Mouse (Mus musculus) forebrain, embryonic 10.5 days (tissue): ENCODE data around the gene Mrpl48. TPM values are rescaled to one million over a fixed set of nuclear protein-coding genes. Genes with fewer than 3 reads are reported as not detected.

ENCODE experiments used
- DNase-seq: peaks from one replicate; pipeline ENCODE4 v3.0.0-alpha.2; 2017; ENCODE audit warnings: low spot score; ENCODE audit errors: extremely low spot score
- H3K27ac ChIP-seq: fragments of 300-500 bp; sonication (generic); 2 replicates; pipeline ENCODE4 v1.5.1; 2016; ENCODE audit warnings: mild to moderate bottlenecking
- H3K27me3 ChIP-seq: fragments of 300-500 bp; sonication (generic); 2 replicates; pipeline ENCODE4 v1.6.1; 2016; ENCODE audit warnings: mild to moderate bottlenecking; ENCODE audit not compliant: poor library complexity, severe bottlenecking
- H3K36me3 ChIP-seq: fragments of 300-500 bp; sonication (generic); replicated peaks from 2 replicates; pipeline ENCODE4 v1.6.1; 2016; ENCODE audit warnings: mild to moderate bottlenecking, moderate library complexity
- H3K4me1 ChIP-seq: fragments of 300-500 bp; sonication (generic); 2 replicates; pipeline ENCODE4 v1.6.1; 2016
- H3K4me3 ChIP-seq: fragments of 300-500 bp; sonication (generic); 2 replicates; pipeline ENCODE4 v1.5.1; 2016; ENCODE audit warnings: mild to moderate bottlenecking, moderate library complexity
- H3K9me3 ChIP-seq: fragments of 300-500 bp; sonication (generic); 2 replicates; pipeline ENCODE4 v1.6.1; 2016; ENCODE audit warnings: mild to moderate bottlenecking, moderate library complexity
- WGBS: fragments of 180-500 bp; shearing (Covaris S2); methylation state at CpG from one replicate; pipeline ENCODE4 v1.1.7; 2016; 5-methylcytosine and 5-hydroxymethylcytosine counted together
- polyA plus RNA-seq: library from polyadenylated mRNA; unstranded; fragments of >200 nt; fragmentation: Nextera tagmentation; extraction: Ambion mirVana; gene quantifications from 2 replicates; pipeline ENCODE4 v1.2.1, GENCODE M21; 2016

The Mrpl48 gene
- polyA plus RNA-seq, 1 experiment from 2014 or later, result 56.6 TPM

GRCm38 (mm10) chr7:100616121-100616857 lies 8.2 kb upstream of the Mrpl48 start:
- no peaks in the 10 kb centered on the region for H3K27me3 ChIP-seq
- no peak overlapping the region for H3K27ac ChIP-seq
- H3K36me3 ChIP-seq, result peaks cover 5% of the 10 kb centered on the region; the same call in 1 of the 2 replicates
- H3K4me3 ChIP-seq, result no peak overlapping the region
- H3K9me3 ChIP-seq, result no peaks in the 10 kb centered on the region
- no peaks in the 10 kb centered on the region for H3K4me1 ChIP-seq
- 91% methylated on average over 4 of the region's 4 CpGs for WGBS
- DNase-seq, result no peak

- no peaks in the 10 kb centered on the region for H3K9me3 ChIP-seq
- H3K36me3 ChIP-seq, result no peaks in the 10 kb centered on the region
- H3K27me3 ChIP-seq, result peaks cover 12% of the 10 kb centered on the region
- WGBS, result 34% methylated on average over 4 of the region's 4 CpGs
- H3K4me3 ChIP-seq, result peak overlapping the region; percentile 98
- H3K4me1 ChIP-seq, result peaks cover 24% of the 10 kb centered on the region
- DNase-seq, result no peak
- H3K27ac ChIP-seq, result peak overlapping the region; percentile 98
Measured at GRCm38 (mm10) chr7:100608910-100609309, 809 bp upstream of the Mrpl48 start.

- H3K9me3 ChIP-seq, result no peaks in the 10 kb centered on the region
- peak within 1 kb of the TSS; percentile 98 for H3K4me3 ChIP-seq
- peaks cover 12% of the 10 kb centered on the region for H3K27me3 ChIP-seq
- peak; percentile 99 for DNase-seq
- H3K4me1 ChIP-seq, result peaks cover 24% of the 10 kb centered on the region
- H3K36me3 ChIP-seq, result no peaks in the 10 kb centered on the region
- H3K27ac ChIP-seq, result peak within 1 kb of the TSS; percentile 98
- WGBS, result under 1% methylated on average over 105 of the region's 105 CpGs
Measured at GRCm38 (mm10) chr7:100607214-100608129, 629 bp downstream of the Mrpl48 start, which contains the start of gene Rab6a. Gene Rab6a, plus strand, starts transcription at chr7:100607410.

- H3K4me1 ChIP-seq, result no peaks in the 10 kb centered on the region
- H3K27ac ChIP-seq, result no peak overlapping the region
- H3K9me3 ChIP-seq, result no peaks in the 10 kb centered on the region
- no peak for DNase-seq
- WGBS, result 84% methylated on average over 5 of the region's 5 CpGs
- peaks cover 8% of the 10 kb centered on the region for H3K27me3 ChIP-seq
- H3K36me3 ChIP-seq, result no peaks in the 10 kb centered on the region
- no peak overlapping the region for H3K4me3 ChIP-seq
Measured at GRCm38 (mm10) chr7:100600211-100600610, 7.9 kb downstream of the Mrpl48 start.

- no peak for DNase-seq
- Histone ChIP-seq H3K9me3 (no peaks in the 10 kb centered on the region), H3K4me1 (peaks cover 9% of the 10 kb centered on the region; the same call in 1 of the 2 replicates), H3K36me3 (no peaks in the 10 kb centered on the region), H3K4me3 (no peak overlapping the region), H3K27me3 (no peaks in the 10 kb centered on the region), H3K27ac (no peak overlapping the region)
Measured at GRCm38 (mm10) chr7:100593349-100593748, 14.8 kb downstream of the Mrpl48 start.

- Histone ChIP-seq H3K9me3 (no peaks in the 10 kb centered on the region), H3K27me3 (no peaks in the 10 kb centered on the region), H3K4me3 (peak overlapping the region; percentile 57), H3K4me1 (peaks cover 9% of the 10 kb centered on the region; the same call in 1 of the 2 replicates), H3K36me3 (no peaks in the 10 kb centered on the region), H3K27ac (peak overlapping the region; percentile 88)
- WGBS, result 9% methylated on average over 2 of the region's 2 CpGs
- no peak for DNase-seq
Measured at GRCm38 (mm10) chr7:100591522-100591852, 16.6 kb downstream of the Mrpl48 start.

- peak; percentile 87 for DNase-seq
- under 1% methylated on average over 19 of the region's 20 CpGs for WGBS
- Histone ChIP-seq H3K4me3 (peak overlapping the region; percentile 57), H3K27ac (peak overlapping the region; percentile 88), H3K27me3 (no peaks in the 10 kb centered on the region), H3K9me3 (no peaks in the 10 kb centered on the region), H3K36me3 (no peaks in the 10 kb centered on the region), H3K4me1 (peaks cover 9% of the 10 kb centered on the region; the same call in 1 of the 2 replicates)
Measured at GRCm38 (mm10) chr7:100590845-100591521, 17.1 kb downstream of the Mrpl48 start.

GRCm38 (mm10) chr7:100590504-100590844 lies 17.6 kb downstream of the Mrpl48 start:
- Histone ChIP-seq H3K9me3 (no peaks in the 10 kb centered on the region), H3K4me3 (peak overlapping the region; percentile 57), H3K4me1 (peaks cover 9% of the 10 kb centered on the region; the same call in 1 of the 2 replicates), H3K36me3 (no peaks in the 10 kb centered on the region), H3K27me3 (no peaks in the 10 kb centered on the region), H3K27ac (peak overlapping the region; percentile 88)
- DNase-seq, result no peak
- 49% methylated on average over 7 of the region's 7 CpGs for WGBS

- WGBS, result 82% methylated on average over 1 of the region's 1 CpGs
- no peaks in the 10 kb centered on the region for H3K27me3 ChIP-seq
- no peaks in the 10 kb centered on the region for H3K9me3 ChIP-seq
- H3K27ac ChIP-seq, result no peak overlapping the region
- no peak overlapping the region for H3K4me3 ChIP-seq
- DNase-seq, result no peak
- peaks cover 9% of the 10 kb centered on the region; the same call in 1 of the 2 replicates for H3K4me1 ChIP-seq
- H3K36me3 ChIP-seq, result no peaks in the 10 kb centered on the region
Measured at GRCm38 (mm10) chr7:100589816-100590215, 18.3 kb downstream of the Mrpl48 start.

GRCm38 (mm10) chr7:100582727-100583236 lies 25.3 kb downstream of the Mrpl48 start:
- peak; percentile 87 for DNase-seq
- H3K27me3 ChIP-seq, result no peaks in the 10 kb centered on the region
- H3K9me3 ChIP-seq, result no peaks in the 10 kb centered on the region
- peak overlapping the region; percentile 95 for H3K27ac ChIP-seq
- H3K4me3 ChIP-seq, result peak overlapping the region; percentile 66
- under 1% methylated on average over 31 of the region's 31 CpGs for WGBS
- H3K36me3 ChIP-seq, result no peaks in the 10 kb centered on the region
- H3K4me1 ChIP-seq, result peaks cover 14% of the 10 kb centered on the region

- Histone ChIP-seq H3K27me3 (no peaks in the 10 kb centered on the region), H3K36me3 (no peaks in the 10 kb centered on the region), H3K9me3 (no peaks in the 10 kb centered on the region), H3K4me1 (peaks cover 14% of the 10 kb centered on the region), H3K4me3 (peak overlapping the region; percentile 66), H3K27ac (no peak overlapping the region)
- DNase-seq, result no peak
- WGBS, result 42% methylated on average over 7 of the region's 7 CpGs
Measured at GRCm38 (mm10) chr7:100582235-100582634, 25.9 kb downstream of the Mrpl48 start.

GRCm38 (mm10) chr7:100578794-100579193 lies 29.3 kb downstream of the Mrpl48 start:
- DNase-seq, result no peak
- Histone ChIP-seq H3K9me3 (no peaks in the 10 kb centered on the region), H3K27ac (no peak overlapping the region), H3K27me3 (no peaks in the 10 kb centered on the region), H3K4me1 (peaks cover 14% of the 10 kb centered on the region), H3K36me3 (no peaks in the 10 kb centered on the region), H3K4me3 (no peak overlapping the region)
- WGBS, result 85% methylated on average over 2 of the region's 2 CpGs
